Mouse (Mus musculus) frontal cortex, postnatal 36 days (tissue): ENCODE measurements around the gene Ndufs2.
A peak's percentile ranks its signal among the peaks of the same experiment; 100 is the strongest.

Source experiments
- DNase-seq, 2 experiments: peaks; one replicate each; pipeline ENCODE4 v3.0.0; 2022; ENCODE audit warnings: low spot score in 2 of 2

The Ndufs2 gene

DNA sequence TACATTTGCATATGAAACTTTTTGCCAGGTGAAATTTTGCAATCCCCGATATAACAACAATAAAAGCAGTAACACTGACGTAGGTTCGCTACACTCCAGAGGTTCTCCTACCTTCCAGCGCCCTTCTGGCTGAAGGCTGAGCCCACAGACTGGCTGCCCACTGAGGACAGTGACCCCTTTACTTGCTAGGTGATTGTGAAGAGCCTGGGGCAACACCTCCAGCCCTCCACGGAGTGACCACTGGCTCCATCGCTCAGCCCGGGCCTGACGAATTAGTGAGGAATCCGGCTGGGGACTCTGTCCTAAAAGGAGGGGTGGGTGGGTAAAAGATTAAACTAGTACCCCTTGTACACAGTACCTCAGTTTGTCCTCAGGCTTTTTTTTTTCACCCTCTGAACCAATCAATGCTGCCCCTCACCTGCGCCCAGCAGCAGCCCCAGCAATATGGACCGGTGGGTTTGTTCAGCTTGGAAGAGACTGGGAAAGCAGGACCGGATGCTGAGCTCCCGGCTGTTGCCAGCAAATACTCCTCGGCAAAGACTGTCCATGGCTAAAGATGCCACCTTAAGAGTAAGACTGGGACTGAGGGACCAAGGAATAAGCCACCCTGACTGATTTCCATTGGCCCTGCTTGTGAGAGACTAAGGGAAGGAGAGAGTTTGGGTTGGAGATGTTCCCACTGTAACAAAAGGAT, 28.0 kb upstream of the Ndufs2 start:
- DNase-seq = no peak

DNA sequence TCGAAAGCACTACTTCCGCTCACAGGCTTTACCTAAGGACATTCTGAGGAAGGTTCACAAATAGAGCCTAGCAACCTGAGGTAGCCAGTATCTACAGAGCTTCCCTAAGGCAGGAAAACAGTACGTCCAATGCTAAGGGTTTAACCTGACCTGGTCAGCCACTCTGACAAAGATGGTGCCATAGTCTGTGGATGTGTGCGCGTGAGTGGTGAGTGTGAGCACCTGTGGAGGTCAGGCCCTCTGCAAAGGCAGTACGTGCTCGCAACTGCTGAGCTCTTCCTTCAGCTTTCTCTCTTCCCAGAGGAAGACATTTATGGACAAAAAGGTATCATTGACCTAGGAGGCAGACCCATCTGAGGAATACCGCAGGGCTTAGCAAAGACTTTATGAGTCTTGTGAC, 27.2 kb upstream of the Ndufs2 start:
- DNase-seq = no peak

DNA sequence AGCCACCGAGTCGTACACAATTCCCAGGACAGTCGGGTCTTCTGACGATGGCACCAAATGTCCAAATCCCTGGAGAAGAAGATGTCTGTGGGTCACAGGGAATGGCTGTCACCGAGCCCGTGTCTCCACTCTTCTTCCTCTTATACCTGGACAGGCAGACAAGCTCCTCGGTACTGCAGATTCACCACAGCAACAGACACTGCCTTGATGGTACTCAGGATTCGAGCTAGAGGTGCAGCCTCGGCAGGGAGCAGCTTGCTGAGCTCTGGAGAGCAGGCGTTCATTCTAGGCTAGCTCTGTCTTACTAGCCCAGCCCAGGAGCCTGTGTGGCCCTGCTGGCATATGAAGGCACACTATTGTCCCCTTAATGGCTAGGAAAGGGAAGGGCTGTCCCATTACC, 26.5 kb upstream of the Ndufs2 start:
- DNase-seq = no peak

DNA sequence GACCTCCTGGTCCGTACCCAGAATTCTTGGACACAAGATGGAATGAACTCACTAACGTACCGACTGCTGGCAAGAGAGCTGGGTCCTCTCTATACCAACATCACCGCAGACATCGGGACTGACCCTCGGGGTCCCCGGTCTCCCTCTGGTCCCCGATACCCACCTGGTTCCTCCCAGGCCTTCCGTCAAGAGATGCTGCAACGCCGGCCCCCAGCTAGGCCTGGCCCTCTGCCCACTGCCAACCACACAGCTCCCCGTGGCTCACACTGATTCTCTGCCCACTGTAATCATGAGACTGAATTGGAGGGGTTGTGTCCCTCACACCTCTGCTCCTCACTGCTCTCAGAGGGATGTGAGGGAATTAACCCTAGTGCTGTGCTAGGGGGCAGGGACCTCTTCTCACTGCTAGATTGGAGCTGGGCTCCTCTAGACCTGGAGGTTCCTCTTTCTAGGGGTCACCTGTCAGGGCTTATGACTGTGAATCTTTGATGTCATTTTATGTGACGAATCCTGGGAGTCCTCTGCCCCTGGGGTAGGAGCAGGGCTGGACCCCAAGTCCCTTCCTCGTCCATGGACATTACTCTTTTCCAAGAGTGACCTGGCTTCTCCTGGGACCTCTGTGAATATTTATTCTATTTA, 25.0 kb upstream of the Ndufs2 start:
- DNase-seq = no peak

DNA sequence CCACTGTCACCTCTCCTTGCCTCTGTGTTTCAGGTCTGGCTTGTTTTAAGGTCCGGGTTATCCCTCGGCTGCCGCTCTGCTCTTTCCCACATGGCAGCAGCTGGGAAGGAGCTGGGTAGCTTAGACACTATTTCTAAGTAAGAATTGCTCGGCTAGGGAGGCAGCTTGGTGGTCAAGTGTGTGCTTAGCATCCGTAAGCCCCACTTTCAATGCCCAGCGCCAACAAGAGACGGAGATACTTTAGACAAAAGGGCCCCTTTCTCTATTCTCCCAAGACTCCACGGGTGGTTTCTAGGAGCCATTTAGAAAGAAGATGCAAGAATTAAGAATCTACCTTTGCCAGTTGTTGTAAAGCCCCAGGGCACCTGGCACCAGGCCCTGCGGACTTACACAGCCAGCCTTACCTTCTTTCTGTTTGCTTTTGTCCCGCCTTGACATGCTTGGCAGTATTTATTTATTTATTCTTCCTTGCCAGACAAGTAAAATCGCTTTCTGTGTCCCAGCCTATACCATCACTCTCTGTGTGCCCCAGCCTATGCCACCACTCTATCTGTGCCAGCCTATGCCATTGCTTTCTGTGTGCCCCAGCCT, 24.1 kb upstream of the Ndufs2 start:
- DNase-seq = no peak

DNA sequence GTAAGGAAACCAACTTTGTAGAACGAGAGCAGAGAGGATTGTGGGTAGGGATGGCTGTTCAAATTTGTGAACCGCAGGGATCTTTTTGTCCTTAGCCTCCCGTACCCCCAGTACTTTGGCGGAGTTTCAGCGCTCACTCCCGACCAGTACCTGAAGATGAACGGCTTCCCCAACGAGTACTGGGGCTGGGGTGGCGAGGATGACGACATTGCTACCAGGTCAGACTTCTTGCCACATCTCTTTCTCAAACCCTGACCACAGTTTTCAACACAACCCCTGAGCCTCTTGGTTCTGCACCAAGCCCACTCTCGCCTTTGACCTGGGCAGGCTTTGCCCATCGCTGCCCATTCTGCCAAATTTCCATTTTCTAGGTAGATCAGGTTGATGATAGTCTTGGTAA, 23.0 kb upstream of the Ndufs2 start:
- DNase-seq = no peak

DNA sequence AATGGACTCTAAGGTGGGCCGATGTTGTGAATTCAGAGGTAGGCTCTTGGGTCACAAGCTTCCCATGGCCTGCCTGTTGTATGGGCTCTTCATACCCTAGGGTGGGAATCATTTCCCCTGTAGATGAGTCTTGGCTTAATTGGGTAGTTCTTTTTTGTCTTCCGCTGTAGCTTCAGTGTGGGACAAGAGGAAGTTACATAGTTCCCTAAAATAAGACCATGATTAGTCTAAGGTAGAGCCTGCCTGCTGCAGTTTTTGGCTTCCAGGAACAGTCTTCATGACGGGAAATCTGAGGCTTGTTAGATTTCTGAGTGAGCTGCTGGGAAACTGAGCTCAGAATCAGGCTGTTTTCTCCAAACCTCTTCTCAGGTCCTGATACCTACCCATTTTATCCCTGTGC, 20.9 kb upstream of the Ndufs2 start:
- DNase-seq = no peak

DNA sequence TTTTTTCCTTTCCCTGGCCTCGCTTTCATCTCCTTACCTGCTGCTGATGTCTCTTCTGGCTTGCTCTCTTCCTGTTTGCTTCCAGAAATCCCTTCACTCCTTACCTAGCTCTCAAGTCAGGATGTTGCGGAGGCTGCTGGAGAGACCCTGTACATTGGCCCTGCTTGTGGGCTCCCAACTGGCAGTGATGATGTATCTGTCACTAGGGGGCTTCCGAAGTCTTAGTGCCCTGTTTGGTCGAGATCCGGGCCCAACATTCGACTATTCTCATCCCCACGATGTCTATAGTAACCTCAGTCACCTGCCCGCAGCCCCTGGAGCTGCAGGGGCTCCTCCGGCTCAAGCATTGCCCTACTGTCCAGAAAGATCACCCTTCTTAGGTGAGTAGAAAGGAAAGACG, 20.4 kb upstream of the Ndufs2 start:
- no peak for DNase-seq

DNA sequence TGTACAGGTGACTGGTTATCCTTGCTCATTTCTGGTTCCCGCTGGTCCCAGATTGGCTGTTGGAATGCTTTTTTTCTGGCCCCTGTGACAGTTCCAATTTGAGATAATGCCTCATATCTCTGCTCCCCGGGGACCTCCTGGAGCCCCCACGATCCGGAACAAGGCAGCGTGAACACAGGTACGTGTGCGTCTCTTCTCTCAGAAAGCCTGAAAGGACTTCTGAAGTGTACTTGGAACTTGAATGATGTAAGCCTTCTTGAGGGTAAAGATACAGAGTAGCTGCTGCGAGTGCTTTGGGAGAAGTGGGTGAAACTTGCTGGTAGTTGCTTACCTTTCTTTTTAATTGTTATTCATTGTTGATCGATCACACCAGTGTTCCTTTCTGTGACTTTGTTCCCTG, 20.0 kb upstream of the Ndufs2 start:
- no peak for DNase-seq

DNA sequence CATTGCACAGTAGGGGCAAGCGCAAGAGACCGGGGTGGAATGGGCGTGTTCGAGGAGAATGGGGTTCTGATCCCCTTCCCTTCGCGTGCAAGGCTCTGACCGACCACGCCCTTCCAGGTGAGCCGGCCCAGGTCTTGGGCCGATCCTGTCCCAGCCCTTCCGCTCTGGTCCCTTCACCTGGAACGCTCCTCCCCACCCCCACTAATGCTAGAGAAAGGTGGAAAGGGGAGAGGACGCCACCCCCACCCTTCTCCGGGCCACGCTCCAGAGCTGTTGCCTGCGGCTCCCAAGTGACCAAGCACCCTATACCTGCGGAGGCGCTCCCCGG, 19.3 kb upstream of the Ndufs2 start:
- DNase-seq = no peak

DNA sequence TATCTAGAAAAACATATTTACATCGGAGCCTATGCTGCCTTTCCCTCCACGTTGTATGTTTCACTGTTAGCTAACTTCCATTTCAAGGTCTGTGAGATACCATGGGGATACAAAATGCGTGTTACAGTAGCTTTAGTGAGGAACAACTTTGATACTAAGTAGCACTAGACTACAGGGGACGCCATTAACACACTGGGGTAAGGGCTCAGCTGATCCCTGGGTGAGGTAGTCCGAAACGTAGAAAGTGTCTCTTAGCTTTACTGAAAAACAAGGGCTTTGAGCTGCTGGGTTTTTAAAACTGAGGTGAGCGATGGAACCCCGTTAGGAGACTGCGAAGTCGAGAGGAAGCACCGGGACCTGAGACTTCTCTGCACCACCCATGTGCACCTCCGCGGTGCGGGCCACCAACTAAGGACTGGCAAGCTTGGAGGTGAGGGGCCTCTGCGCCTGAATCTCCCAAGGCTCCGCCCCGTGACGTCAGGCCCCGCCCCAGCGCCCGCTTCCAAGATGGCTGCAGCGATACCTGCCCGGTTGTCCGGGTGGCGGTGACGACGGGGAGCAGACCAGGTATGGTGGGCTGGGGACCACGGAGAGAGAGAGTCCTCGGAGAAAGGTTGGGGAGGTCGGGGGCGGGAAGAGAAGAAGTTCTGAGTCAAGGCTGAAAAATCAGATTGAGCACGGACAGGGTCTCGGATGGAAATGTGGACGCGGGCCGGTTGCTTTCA, 18.8 kb upstream of the Ndufs2 start, which contains the start of gene B4galt3:
Gene B4galt3 (plus strand): TSS at position 481 of the 725 bp plus-strand sequence.
- DNase-seq = peak; percentile 96

DNA sequence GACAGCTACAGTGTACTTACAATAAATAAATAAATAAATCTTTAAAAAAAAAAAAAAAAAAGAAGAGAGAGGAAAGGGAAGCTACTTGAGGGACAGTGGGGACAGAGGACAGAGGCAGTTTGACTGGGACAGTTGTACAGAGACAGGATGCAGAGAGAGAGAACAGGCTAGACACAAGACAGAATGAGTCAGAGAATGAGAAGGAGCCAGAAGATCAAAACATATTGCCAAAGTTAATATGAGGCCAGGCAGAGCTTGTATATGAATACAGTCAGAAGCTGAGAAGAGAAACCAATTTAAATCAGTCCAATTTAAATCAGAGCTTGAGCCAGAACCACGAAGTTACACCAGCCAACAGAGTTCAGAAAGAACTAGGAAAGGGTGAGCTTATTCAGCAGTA, 17.2 kb upstream of the Ndufs2 start:
- DNase-seq = no peak

DNA sequence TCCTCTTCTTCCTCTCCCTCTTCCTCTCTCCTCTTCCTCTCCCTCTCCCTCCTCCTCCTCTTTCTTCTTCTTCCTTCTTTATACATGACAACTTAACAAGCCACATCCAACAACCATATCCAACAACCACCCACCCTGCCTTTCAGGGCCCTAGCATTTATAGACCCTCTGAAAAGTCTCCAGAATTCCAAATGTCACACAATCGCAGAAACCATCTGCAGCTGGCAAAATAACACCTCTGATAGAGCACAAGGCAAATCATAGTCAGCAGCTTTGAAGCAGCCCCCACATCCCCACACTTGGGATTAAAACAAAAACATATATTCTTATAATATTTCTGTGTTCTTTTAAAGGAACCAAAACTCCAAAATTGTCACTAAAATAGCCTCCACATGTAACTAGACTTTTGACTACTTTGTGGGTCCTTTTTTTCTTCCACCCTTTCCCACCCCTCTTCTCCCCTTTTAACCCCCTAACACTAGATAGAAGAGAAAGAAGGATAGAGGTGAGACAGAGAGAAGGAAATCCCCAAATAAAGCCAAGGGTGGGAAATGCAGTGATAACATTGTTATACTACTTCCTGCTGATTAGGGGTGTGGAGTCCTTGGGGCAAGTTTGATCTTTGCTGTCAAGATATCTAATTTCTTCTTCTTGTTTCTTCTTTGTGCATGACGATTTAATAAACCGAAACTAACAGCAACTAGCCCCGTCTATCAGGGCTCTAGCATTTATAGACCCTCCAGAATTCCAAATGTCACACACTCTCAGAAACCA, 15.0 kb upstream of the Ndufs2 start:
- peak in 1 of 2 experiments; percentile 71 for DNase-seq

DNA sequence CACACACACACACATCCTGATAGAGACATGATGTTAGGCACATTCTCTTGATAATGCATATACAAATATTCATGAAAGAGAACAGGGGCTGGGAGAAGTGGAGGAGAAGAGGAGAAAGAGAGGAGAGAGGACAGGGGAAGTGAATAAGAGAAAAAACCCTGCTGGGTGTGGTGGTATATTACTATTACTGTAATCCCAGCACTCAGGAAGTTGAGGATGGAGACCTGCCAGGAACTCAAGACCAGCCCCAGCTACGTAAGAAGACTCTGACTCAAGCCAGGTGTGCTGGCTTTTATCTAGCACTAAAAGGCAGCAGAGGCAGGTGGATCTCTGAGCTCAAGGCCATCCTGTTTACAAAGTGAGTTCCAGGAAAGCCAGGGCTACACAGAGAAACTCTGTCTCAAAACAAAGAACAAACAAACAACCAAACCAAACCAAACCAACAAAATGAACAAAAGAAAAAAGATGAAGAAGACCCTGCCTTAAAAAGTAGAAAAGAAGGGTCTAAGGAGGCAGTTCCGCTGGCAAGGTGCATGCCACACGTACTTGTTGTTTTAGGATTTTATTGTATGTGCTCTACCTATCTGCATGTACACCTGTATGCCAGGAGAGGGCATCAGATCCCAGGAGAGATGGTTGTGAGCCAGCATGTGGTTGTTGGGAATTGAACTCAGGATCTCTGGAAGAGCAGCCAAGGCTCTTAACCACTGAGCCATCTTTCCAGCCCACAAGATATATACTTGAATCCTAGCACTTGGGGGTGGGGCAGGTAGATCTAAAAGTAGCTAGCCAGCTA, 12.7 kb upstream of the Ndufs2 start:
- no peak for DNase-seq

DNA sequence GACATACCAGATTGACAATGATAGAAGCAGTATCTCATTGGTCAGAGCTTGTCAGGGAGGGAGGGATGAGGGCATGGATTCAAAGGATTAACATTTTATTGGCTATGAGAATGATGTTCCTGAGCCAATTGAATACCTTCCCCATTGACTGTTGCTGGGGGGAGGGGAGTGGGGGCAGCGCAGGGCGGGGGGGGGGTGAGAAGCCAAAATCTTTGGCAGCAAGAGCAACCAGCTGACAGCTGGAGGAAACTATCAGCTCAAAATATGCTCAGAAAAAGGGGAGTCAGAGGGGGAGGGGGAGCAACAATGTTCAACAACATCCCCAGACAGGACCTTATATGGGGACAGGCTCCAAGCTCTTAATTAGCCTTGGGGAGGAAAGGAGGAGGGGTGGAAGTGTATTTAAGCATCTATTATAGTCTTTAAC, 12.0 kb upstream of the Ndufs2 start:
- DNase-seq = peak in 1 of 2 experiments; percentile 54

DNA sequence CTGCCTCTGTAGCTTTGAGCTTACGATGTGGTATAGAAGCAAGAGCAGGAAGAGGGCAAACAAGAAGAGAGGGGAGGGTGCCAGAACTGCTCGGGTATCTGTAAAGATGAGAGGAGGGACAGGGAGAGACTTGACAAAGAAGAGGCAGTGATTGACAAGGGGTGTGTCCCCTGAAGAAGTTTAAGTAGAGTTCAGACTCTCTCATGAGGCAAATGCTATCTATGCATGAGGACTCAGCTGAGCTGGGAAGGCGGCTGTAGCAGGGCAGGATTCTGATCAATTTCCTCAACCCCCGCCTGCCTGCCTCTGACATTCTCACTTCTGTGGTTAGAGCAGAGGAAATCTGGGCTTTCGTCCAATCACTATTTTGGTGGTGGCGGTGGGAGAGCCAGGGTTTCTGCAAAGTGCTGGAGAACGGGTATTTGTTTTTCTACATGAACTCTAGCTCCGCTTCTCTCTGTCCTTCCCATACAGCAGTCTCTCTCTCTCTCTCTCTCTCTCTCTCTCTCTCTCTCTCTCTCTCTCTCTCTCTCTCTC, 11.5 kb upstream of the Ndufs2 start:
- DNase-seq = peak; percentile 85 to 92

DNA sequence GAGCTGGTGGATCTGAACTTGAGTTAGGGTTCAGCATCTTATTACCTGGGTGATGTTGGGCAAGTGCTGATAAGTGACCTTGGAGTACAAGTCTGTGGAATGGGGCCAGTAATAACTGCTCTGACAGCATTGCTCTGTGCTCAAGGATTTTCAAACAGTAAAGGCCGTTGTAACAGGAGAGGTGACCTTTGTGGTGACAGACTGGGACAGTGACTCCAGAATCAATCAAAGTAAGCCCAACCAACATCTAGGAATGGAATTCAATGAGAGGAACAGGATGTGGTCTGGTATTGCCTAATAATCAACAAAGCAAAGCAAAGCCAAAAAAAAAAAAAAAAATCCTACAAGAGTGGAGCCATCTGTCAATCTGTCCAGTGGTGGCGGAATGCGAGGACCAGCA, 9.1 kb upstream of the Ndufs2 start:
- no peak for DNase-seq

DNA sequence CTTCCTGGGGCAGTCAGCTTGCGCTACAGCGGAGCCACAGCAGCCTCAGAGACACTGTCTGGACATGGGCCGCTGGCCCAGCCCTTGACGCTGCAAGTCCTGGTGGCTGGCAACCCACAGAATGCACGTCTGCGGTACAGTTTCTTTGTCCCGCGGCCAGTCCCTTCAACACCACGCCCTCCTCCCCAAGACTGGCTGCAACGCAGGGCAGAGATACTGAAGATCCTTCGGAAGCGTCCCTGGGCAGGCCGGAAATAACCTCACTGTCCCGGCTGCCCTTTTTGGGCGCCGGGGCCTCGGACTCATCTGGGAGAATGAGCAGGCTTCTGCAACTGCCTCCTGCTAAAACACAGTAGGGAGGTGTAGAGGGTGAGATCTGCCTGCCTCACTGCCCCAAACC, 7.7 kb upstream of the Ndufs2 start:
- no peak for DNase-seq

DNA sequence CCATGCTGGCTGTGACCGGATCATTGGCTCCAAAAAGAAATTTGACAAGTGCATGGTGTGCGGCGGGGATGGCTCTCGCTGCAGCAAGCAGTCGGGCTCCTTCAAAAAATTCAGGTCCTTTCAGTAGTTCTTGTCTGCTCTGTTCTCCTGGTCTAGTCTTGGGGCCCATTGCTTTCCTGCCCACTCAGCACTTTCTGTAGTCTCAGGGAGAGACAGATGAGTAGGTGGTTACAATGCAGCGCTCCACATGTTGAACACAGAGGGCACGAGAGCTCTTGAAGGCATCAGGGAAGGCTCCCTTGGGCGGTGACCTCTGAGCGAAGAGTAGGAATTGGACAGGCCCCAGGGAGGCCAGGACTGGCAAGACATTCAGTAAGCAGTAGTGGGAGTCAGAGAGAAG, 6.6 kb upstream of the Ndufs2 start:
- DNase-seq = no peak

DNA sequence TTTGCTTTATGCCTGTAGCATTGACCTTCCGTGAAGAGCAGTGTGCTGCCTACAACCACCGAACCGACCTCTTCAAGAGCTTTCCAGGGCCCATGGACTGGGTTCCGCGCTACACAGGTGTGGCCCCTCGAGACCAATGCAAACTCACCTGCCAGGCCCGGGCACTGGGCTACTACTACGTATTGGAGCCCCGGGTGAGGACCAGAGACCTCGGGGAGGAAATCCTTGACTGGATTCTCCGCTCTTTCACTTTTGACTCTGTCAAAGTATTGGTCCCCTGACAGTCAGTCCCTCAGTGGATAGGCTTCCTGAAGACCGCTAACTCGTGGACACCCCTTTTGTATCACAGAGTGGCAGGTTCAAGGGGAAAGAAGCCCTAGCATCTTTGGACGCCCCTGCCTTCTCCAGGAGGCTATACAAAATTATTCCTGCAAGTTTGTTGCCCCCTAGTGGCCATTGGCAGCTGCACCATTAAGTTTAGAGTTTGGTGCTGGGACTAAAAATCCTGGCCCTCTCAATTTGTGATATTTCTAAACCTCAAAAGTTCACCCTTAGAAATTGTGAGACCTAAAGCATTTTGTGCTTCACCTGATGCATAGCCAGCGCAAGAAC, 5.9 kb upstream of the Ndufs2 start:
- peak; percentile 61 to 69 for DNase-seq
